Mouse (Mus musculus) limb, embryonic 10.5 days (tissue): Measurements from ENCODE around the gene Pou3f1. TPM values are rescaled to one million over a fixed set of nuclear protein-coding genes. Genes with fewer than 3 reads are reported as not detected.

Source experiments
- DNase-seq: peaks from one replicate; pipeline ENCODE4 v3.0.0-alpha.2; 2017; ENCODE audit warnings: low spot score
- H3K27ac ChIP-seq: fragments of 300-500 bp; sonication (generic); 2 replicates; pipeline ENCODE4 v1.5.1; 2016; ENCODE audit warnings: mild to moderate bottlenecking
- H3K27me3 ChIP-seq: fragments of 300-500 bp; sonication (generic); 2 replicates; pipeline ENCODE4 v1.6.1; 2016; ENCODE audit warnings: low read depth, mild to moderate bottlenecking; ENCODE audit not compliant: poor library complexity, severe bottlenecking
- H3K36me3 ChIP-seq: fragments of 300-500 bp; sonication (generic); 2 replicates; pipeline ENCODE4 v1.6.1; 2016; ENCODE audit warnings: mild to moderate bottlenecking, moderate library complexity
- H3K4me1 ChIP-seq: fragments of 300-500 bp; sonication (generic); 2 replicates; pipeline ENCODE4 v1.6.1; 2016
- H3K4me3 ChIP-seq: fragments of 300-500 bp; sonication (generic); 2 replicates; pipeline ENCODE4 v1.5.1; 2016; ENCODE audit warnings: mild to moderate bottlenecking, moderate library complexity
- H3K9me3 ChIP-seq: fragments of 300-500 bp; sonication (generic); replicated peaks from 2 replicates; pipeline ENCODE4 v1.6.1; 2016; ENCODE audit warnings: mild to moderate bottlenecking
- WGBS: fragments of 180-500 bp; shearing (Covaris S2); methylation state at CpG from one replicate; pipeline ENCODE4 v1.1.7; 2016; 5-methylcytosine and 5-hydroxymethylcytosine counted together
- polyA plus RNA-seq: library from polyadenylated mRNA; unstranded; fragments of >200 nt; fragmentation: Nextera tagmentation; extraction: Ambion mirVana; gene quantifications from 2 replicates; pipeline ENCODE4 v1.2.1, GENCODE M21; 2016

The Pou3f1 gene
- polyA plus RNA-seq, 1 experiment from 2014 or later = 0.04 TPM

GRCm38 (mm10) chr4:124675958-124676357, 19.4 kb downstream of the Pou3f1 start:
- peaks cover 49% of the 10 kb centered on the region for H3K36me3 ChIP-seq
- DNase-seq = no peak
- no peak overlapping the region for H3K27ac ChIP-seq
- peaks cover 39% of the 10 kb centered on the region for H3K27me3 ChIP-seq
- no peaks in the 10 kb centered on the region for H3K9me3 ChIP-seq
- no peak overlapping the region for H3K4me3 ChIP-seq
- peaks cover 22% of the 10 kb centered on the region for H3K4me1 ChIP-seq
- 84% methylated on average over 6 of the region's 6 CpGs for WGBS

- H3K36me3 ChIP-seq = peaks cover 94% of the 10 kb centered on the region
- H3K27ac ChIP-seq = no peak overlapping the region
- H3K9me3 ChIP-seq = no peaks in the 10 kb centered on the region
- H3K4me3 ChIP-seq = no peak overlapping the region
- H3K4me1 ChIP-seq = no peaks in the 10 kb centered on the region
- H3K27me3 ChIP-seq = no peaks in the 10 kb centered on the region
- WGBS = 75% methylated on average over 7 of the region's 7 CpGs
- DNase-seq = no peak
Measured at GRCm38 (mm10) chr4:124682270-124682669, 25.7 kb downstream of the Pou3f1 start.

GRCm38 (mm10) chr4:124683474-124683873, 26.9 kb downstream of the Pou3f1 start:
- no peak for DNase-seq
- Histone ChIP-seq H3K27ac (no peak overlapping the region), H3K9me3 (no peaks in the 10 kb centered on the region), H3K4me1 (no peaks in the 10 kb centered on the region), H3K27me3 (no peaks in the 10 kb centered on the region), H3K4me3 (no peak overlapping the region), H3K36me3 (peaks cover 95% of the 10 kb centered on the region)
- WGBS = 90% methylated on average over 4 of the region's 4 CpGs

GRCm38 (mm10) chr4:124685004-124685403, 28.4 kb downstream of the Pou3f1 start:
- no peaks in the 10 kb centered on the region for H3K27me3 ChIP-seq
- H3K9me3 ChIP-seq = no peaks in the 10 kb centered on the region
- H3K4me1 ChIP-seq = no peaks in the 10 kb centered on the region
- 86% methylated on average over 4 of the region's 4 CpGs for WGBS
- H3K27ac ChIP-seq = no peak overlapping the region
- H3K36me3 ChIP-seq = peaks cover 92% of the 10 kb centered on the region
- no peak overlapping the region for H3K4me3 ChIP-seq
- no peak for DNase-seq

GRCm38 (mm10) chr4:124685453-124685852, 28.8 kb downstream of the Pou3f1 start:
- H3K9me3 ChIP-seq = no peaks in the 10 kb centered on the region
- 88% methylated on average over 8 of the region's 8 CpGs for WGBS
- H3K4me1 ChIP-seq = no peaks in the 10 kb centered on the region
- no peaks in the 10 kb centered on the region for H3K27me3 ChIP-seq
- H3K27ac ChIP-seq = no peak overlapping the region
- peaks cover 88% of the 10 kb centered on the region for H3K36me3 ChIP-seq
- DNase-seq = no peak
- H3K4me3 ChIP-seq = no peak overlapping the region

- H3K4me3 ChIP-seq = no peak overlapping the region
- no peak overlapping the region for H3K27ac ChIP-seq
- H3K4me1 ChIP-seq = peaks cover 4% of the 10 kb centered on the region; the same call in 1 of the 2 replicates
- peaks cover 85% of the 10 kb centered on the region for H3K36me3 ChIP-seq
- H3K9me3 ChIP-seq = no peaks in the 10 kb centered on the region
- H3K27me3 ChIP-seq = no peaks in the 10 kb centered on the region
- no peak for DNase-seq
- 85% methylated on average over 8 of the region's 8 CpGs for WGBS
Measured at GRCm38 (mm10) chr4:124685897-124686402, 29.3 kb downstream of the Pou3f1 start.

- 93% methylated on average over 8 of the region's 8 CpGs for WGBS
- H3K4me3 ChIP-seq = no peak overlapping the region
- no peaks in the 10 kb centered on the region for H3K9me3 ChIP-seq
- H3K4me1 ChIP-seq = peaks cover 32% of the 10 kb centered on the region
- H3K27ac ChIP-seq = no peak overlapping the region
- DNase-seq = no peak
- peaks cover 34% of the 10 kb centered on the region for H3K36me3 ChIP-seq
- H3K27me3 ChIP-seq = peaks cover 8% of the 10 kb centered on the region; the same call in 1 of the 2 replicates
Measured at GRCm38 (mm10) chr4:124691455-124691854, 34.8 kb downstream of the Pou3f1 start.

- Histone ChIP-seq H3K4me3 (peak overlapping the region; percentile 81), H3K9me3 (no peaks in the 10 kb centered on the region), H3K4me1 (peaks cover 32% of the 10 kb centered on the region), H3K36me3 (peaks cover 26% of the 10 kb centered on the region), H3K27ac (peak overlapping the region; percentile 85), H3K27me3 (peaks cover 8% of the 10 kb centered on the region; the same call in 1 of the 2 replicates)
- WGBS = 75% methylated on average over 3 of the region's 3 CpGs
- DNase-seq = no peak
Measured at GRCm38 (mm10) chr4:124692416-124692861, 35.8 kb downstream of the Pou3f1 start.

- Histone ChIP-seq H3K36me3 (peaks cover 18% of the 10 kb centered on the region), H3K4me1 (peaks cover 32% of the 10 kb centered on the region), H3K9me3 (no peaks in the 10 kb centered on the region), H3K27ac (peak within 1 kb of the TSS; percentile 85), H3K4me3 (peak within 1 kb of the TSS; percentile 81), H3K27me3 (peaks cover 8% of the 10 kb centered on the region; the same call in 1 of the 2 replicates)
- WGBS = 1% methylated on average over 43 of the region's 43 CpGs
- peak; percentile 88 for DNase-seq
Measured at GRCm38 (mm10) chr4:124693135-124693894, 36.7 kb downstream of the Pou3f1 start, which contains the start of gene Utp11. Gene Utp11 (minus strand): TSS chr4:124693600.

GRCm38 (mm10) chr4:124694572-124694971, 38.0 kb downstream of the Pou3f1 start:
- Histone ChIP-seq H3K4me3 (no peak overlapping the region), H3K9me3 (no peaks in the 10 kb centered on the region), H3K4me1 (peaks cover 37% of the 10 kb centered on the region), H3K27ac (no peak overlapping the region), H3K27me3 (peaks cover 8% of the 10 kb centered on the region; the same call in 1 of the 2 replicates), H3K36me3 (peaks cover 6% of the 10 kb centered on the region; the same call in 1 of the 2 replicates)
- 81% methylated on average over 2 of the region's 2 CpGs for WGBS
- DNase-seq = no peak

- peak; percentile 44 for DNase-seq
- Histone ChIP-seq H3K4me3 (peak overlapping the region; percentile 26), H3K27ac (peak overlapping the region; percentile 63), H3K27me3 (peaks cover 8% of the 10 kb centered on the region; the same call in 1 of the 2 replicates), H3K4me1 (peaks cover 42% of the 10 kb centered on the region), H3K36me3 (peaks cover under 1% of the 10 kb centered on the region; the same call in 1 of the 2 replicates), H3K9me3 (no peaks in the 10 kb centered on the region)
- 9% methylated on average over 18 of the region's 18 CpGs for WGBS
Measured at GRCm38 (mm10) chr4:124695786-124696516, 39.3 kb downstream of the Pou3f1 start.

GRCm38 (mm10) chr4:124699791-124700190, 43.2 kb downstream of the Pou3f1 start:
- peaks cover 7% of the 10 kb centered on the region; the same call in 1 of the 2 replicates for H3K36me3 ChIP-seq
- no peak for DNase-seq
- H3K4me3 ChIP-seq = peak overlapping the region; percentile 96
- H3K4me1 ChIP-seq = peaks cover 65% of the 10 kb centered on the region
- peaks cover 8% of the 10 kb centered on the region; the same call in 1 of the 2 replicates for H3K27me3 ChIP-seq
- H3K27ac ChIP-seq = peak overlapping the region; percentile 99
- 5% methylated on average over 6 of the region's 6 CpGs for WGBS
- no peaks in the 10 kb centered on the region for H3K9me3 ChIP-seq
